Mouse (Mus musculus) hindbrain, embryonic 13.5 days (tissue): ENCODE measurements around the gene Pex14. TPM values are rescaled to one million over a fixed set of nuclear protein-coding genes. Genes with fewer than 3 reads are reported as not detected.

Experiments used
- ATAC-seq: fragments of 200-750 bp; cut with Nextera tagmentation; 2 replicates; pipeline ENCODE4 v1.8.0; 2017; ENCODE audit warnings: moderate TSS enrichment; ENCODE audit not compliant: low FRiP score
- H3K27ac ChIP-seq: fragments of 300-500 bp; sonication (generic); 2 replicates; pipeline ENCODE4 v1.5.1; 2015; ENCODE audit warnings: inconsistent platforms, mild to moderate bottlenecking, moderate library complexity
- H3K27me3 ChIP-seq: fragments of 300-500 bp; sonication (generic); 2 replicates; pipeline ENCODE4 v1.6.1; 2015; ENCODE audit warnings: mild to moderate bottlenecking, inconsistent platforms
- H3K36me3 ChIP-seq: fragments of 300-500 bp; sonication (generic); 2 replicates; pipeline ENCODE4 v1.6.1; 2015; ENCODE audit warnings: mild to moderate bottlenecking, inconsistent platforms
- H3K4me1 ChIP-seq: fragments of 300-500 bp; sonication (generic); replicated peaks from 2 replicates; pipeline ENCODE4 v1.6.1; 2015; ENCODE audit warnings: inconsistent platforms
- H3K4me2 ChIP-seq: fragments of 300-500 bp; sonication (generic); 2 replicates; pipeline ENCODE4 v1.6.1; 2015; ENCODE audit warnings: inconsistent platforms, mild to moderate bottlenecking, moderate library complexity
- H3K4me3 ChIP-seq: fragments of 300-500 bp; sonication (generic); 2 replicates; pipeline ENCODE4 v1.5.1; 2015; ENCODE audit warnings: mild to moderate bottlenecking, inconsistent platforms
- H3K9ac ChIP-seq: fragments of 300-500 bp; sonication (generic); 2 replicates; pipeline ENCODE4 v1.6.1; 2015; ENCODE audit warnings: mild to moderate bottlenecking, inconsistent platforms
- H3K9me3 ChIP-seq: fragments of 300-500 bp; sonication (generic); 2 replicates; pipeline ENCODE4 v1.6.1; 2016; ENCODE audit warnings: inconsistent platforms
- WGBS: fragments of 180-500 bp; shearing (Covaris S2); methylation state at CpG from one replicate; pipeline ENCODE4 v1.1.7; 2015; 5-methylcytosine and 5-hydroxymethylcytosine counted together
- polyA plus RNA-seq: library from polyadenylated mRNA; unstranded; fragments of >200 nt; fragmentation: Nextera tagmentation; extraction: Ambion mirVana; gene quantifications from 2 replicates; pipeline ENCODE4 v1.2.1, GENCODE M21; 2015

The Pex14 gene
- polyA plus RNA-seq, 1 experiment from 2014 or later, result 52.6 TPM

- Histone ChIP-seq H3K4me1 (peaks cover 68% of the 10 kb centered on the region), H3K36me3 (no peaks in the 10 kb centered on the region), H3K9me3 (no peaks in the 10 kb centered on the region), H3K27ac (peak overlapping the region; percentile 30; the same call in 1 of the 2 replicates), H3K27me3 (no peaks in the 10 kb centered on the region), H3K4me2 (no peak overlapping the region), H3K9ac (peak overlapping the region; percentile 46; the same call in 1 of the 2 replicates), H3K4me3 (no peak overlapping the region)
- no peak for ATAC-seq
- WGBS, result 55% methylated on average over 21 of the region's 21 CpGs
Observed at GRCm38 (mm10) chr4:149062406-149063318, 37.0 kb downstream of the Pex14 start.

DNA sequence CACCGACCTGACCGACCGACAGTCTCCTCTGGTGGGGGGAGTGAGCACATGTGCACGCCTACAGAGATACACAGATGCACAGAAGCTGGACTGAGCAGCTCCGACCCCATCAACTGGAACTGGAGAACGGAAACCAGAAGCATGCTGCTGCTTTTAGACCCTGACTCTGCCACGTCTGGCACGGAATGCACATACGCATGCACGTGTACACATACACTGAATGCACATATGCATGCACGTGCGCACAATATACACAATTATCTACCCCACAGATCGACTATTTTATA lies 38.3 kb downstream of the Pex14 start:
- peaks cover 70% of the 10 kb centered on the region for H3K4me1 ChIP-seq
- H3K4me2 ChIP-seq, result peak overlapping the region; percentile 11; the same call in 1 of the 2 replicates
- WGBS, result 58% methylated on average over 13 of the region's 13 CpGs
- H3K4me3 ChIP-seq, result no peak overlapping the region
- H3K27ac ChIP-seq, result peak overlapping the region; percentile 23; the same call in 1 of the 2 replicates
- 0 out of 2 replicates have a peak, but pooled peaks cover 3% of the 10 kb centered on the region for H3K27me3 ChIP-seq
- ATAC-seq, result no peak
- no peaks in the 10 kb centered on the region for H3K9me3 ChIP-seq
- 0 out of 2 replicates have a peak overlapping the region, but pooled peaks have one; percentile 14 for H3K9ac ChIP-seq
- no peaks in the 10 kb centered on the region for H3K36me3 ChIP-seq

DNA sequence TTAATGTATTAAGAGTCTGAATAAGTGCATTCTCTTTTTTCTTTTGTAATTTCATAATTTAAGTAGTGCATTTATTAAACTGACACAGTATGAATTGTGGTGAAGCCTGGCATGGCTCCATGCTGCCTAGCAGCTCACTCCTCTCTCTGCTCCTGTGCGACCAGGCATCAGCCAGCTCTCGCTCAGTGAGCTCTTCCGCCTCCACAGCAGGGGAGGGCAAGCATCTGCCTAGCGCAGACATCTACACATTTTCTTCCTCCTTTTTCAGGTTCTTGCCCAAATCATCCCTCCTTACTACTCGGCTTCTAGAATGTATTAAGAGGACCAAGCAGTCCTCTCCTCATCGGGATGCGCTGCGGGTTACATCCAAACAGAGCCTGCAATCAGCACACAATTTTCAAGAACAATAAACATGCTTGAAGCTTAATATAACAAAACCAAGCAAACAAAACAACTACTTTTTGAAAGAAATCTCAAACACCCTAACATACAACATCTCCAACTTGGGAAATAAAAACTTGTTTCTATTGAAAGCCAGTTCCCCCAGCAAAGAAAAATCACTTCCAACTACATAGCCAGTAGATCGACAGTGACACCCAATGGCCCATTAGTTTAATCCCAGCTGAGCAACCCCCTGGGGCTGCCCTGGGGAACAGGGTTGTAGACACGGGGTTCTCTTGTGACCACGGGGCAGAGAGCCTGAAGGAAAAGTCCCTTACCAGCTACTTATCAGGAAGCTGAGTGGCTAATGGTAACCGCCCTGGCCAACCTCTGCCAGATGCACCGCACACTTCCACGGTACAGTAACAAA lies 38.9 kb downstream of the Pex14 start:
- H3K4me3 ChIP-seq, result no peak overlapping the region
- H3K27ac ChIP-seq, result peak overlapping the region; percentile 25
- H3K4me2 ChIP-seq, result peak overlapping the region; percentile 11; the same call in 1 of the 2 replicates
- H3K9me3 ChIP-seq, result no peaks in the 10 kb centered on the region
- H3K27me3 ChIP-seq, result 0 out of 2 replicates have a peak, but pooled peaks cover 3% of the 10 kb centered on the region
- H3K36me3 ChIP-seq, result no peaks in the 10 kb centered on the region
- no peak for ATAC-seq
- H3K9ac ChIP-seq, result 0 out of 2 replicates have a peak overlapping the region, but pooled peaks have one; percentile 14
- 34% methylated on average over 14 of the region's 14 CpGs for WGBS
- H3K4me1 ChIP-seq, result peaks cover 70% of the 10 kb centered on the region

DNA sequence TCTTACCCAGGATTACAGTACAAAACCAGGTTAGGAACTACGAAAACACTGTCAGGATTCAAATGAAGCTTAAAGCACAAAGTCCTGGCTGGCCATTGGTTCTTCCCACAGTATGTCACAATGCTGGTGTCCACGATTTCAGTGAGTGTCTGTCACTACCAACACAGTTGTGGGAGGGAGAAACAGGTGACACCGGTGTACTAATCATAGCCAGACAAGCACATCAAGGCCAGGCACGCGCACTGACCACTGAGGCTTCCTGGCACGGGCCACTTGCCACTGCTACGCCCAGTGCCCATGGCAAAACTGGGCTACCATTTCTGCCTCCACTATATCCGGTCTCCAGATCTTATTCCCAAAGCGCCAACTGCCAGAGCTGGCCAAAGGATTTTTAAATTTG lies 40.0 kb downstream of the Pex14 start:
- peaks cover 73% of the 10 kb centered on the region for H3K4me1 ChIP-seq
- no peak overlapping the region for H3K27ac ChIP-seq
- no peaks in the 10 kb centered on the region for H3K36me3 ChIP-seq
- WGBS, result 92% methylated on average over 9 of the region's 9 CpGs
- no peak overlapping the region for H3K4me2 ChIP-seq
- ATAC-seq, result no peak
- H3K4me3 ChIP-seq, result no peak overlapping the region
- H3K27me3 ChIP-seq, result 0 out of 2 replicates have a peak, but pooled peaks cover 3% of the 10 kb centered on the region
- no peaks in the 10 kb centered on the region for H3K9me3 ChIP-seq
- H3K9ac ChIP-seq, result no peak overlapping the region

DNA sequence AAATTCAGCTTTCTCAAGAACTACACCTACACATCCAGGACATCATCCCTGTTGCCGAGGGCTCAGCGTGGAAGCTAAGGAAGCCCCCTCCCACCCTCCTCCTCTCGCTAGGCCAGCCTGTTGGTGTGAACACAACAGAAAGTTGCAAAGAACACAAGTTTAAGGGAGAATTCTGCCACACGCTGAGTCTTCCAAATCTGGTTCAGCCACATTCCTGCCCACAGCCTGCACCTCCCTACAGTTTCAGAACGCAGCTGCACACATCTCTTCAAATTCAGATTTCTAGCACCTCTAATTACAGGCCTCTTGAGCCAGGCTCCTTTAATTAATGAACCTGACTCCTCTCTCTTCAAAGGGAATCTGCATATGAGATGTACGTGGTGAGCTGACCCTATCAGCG lies 41.4 kb downstream of the Pex14 start:
- H3K36me3 ChIP-seq, result no peaks in the 10 kb centered on the region
- 0 out of 2 replicates have a peak, but pooled peaks cover 3% of the 10 kb centered on the region for H3K27me3 ChIP-seq
- ATAC-seq, result no peak
- peak overlapping the region; percentile 24; the same call in 1 of the 2 replicates for H3K9ac ChIP-seq
- WGBS, result 51% methylated on average over 7 of the region's 7 CpGs
- H3K9me3 ChIP-seq, result no peaks in the 10 kb centered on the region
- H3K4me3 ChIP-seq, result no peak overlapping the region
- no peak overlapping the region for H3K27ac ChIP-seq
- peaks cover 73% of the 10 kb centered on the region for H3K4me1 ChIP-seq
- no peak overlapping the region for H3K4me2 ChIP-seq

- Histone ChIP-seq H3K4me3 (no peak overlapping the region), H3K9ac (peak overlapping the region; percentile 26; the same call in 1 of the 2 replicates), H3K27me3 (0 out of 2 replicates have a peak, but pooled peaks cover 3% of the 10 kb centered on the region), H3K9me3 (no peaks in the 10 kb centered on the region), H3K27ac (0 out of 2 replicates have a peak overlapping the region, but pooled peaks have one; percentile 20), H3K4me2 (no peak overlapping the region), H3K36me3 (no peaks in the 10 kb centered on the region), H3K4me1 (peaks cover 66% of the 10 kb centered on the region)
- ATAC-seq, result no peak
- WGBS, result 42% methylated on average over 14 of the region's 14 CpGs
Observed at GRCm38 (mm10) chr4:149057470-149057869, 42.2 kb downstream of the Pex14 start.

DNA sequence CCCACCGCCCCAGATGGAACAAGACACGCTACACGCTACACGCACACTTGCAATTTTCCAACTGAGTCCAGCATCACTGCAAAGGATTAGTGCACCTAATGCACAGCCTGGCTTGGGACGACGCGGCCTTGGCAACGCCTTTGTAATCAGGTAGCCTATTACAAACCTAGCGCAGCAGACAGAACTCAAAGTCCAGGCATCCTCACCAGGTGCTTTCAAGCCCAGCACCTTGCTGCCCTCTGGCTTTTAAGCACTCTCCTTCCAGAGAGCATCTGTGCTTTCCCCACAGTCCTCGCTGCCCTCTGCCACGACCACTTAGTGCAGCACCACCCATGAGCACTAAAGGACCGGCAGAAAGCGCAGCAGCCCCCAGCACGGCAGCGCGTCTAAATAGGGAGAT lies 42.7 kb downstream of the Pex14 start:
- H3K4me1 ChIP-seq, result peaks cover 61% of the 10 kb centered on the region
- 71% methylated on average over 16 of the region's 16 CpGs for WGBS
- no peak for ATAC-seq

DNA sequence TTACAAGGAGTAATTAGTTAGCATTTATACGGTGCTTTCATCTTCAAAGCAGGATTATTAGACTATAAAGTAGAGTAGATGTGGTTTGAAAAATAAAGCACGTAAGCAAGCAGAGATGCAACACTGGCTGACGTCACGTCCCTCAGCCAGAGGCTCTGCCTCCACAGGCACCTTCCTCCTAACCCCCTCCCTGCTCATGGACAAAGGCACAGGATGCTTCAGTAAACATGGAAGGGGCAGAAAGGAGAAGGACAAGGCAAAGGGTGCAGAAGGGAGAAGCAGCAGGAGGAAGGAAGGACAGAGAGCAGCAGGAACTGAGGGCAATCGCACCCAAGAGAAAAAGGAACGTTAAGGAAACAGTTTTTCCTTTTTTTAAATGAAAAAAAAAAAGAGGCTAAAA lies 43.8 kb downstream of the Pex14 start:
- H3K27ac ChIP-seq, result no peak overlapping the region
- H3K4me1 ChIP-seq, result peaks cover 52% of the 10 kb centered on the region
- H3K4me3 ChIP-seq, result no peak overlapping the region
- peaks cover 7% of the 10 kb centered on the region; the same call in 1 of the 2 replicates for H3K27me3 ChIP-seq
- 61% methylated on average over 6 of the region's 6 CpGs for WGBS
- H3K9me3 ChIP-seq, result no peaks in the 10 kb centered on the region
- no peak overlapping the region for H3K4me2 ChIP-seq
- H3K36me3 ChIP-seq, result no peaks in the 10 kb centered on the region
- no peak overlapping the region for H3K9ac ChIP-seq
- ATAC-seq, result no peak

More for the DNA sequence above, 42.7 kb downstream of the Pex14 start:
- no peaks in the 10 kb centered on the region for H3K36me3 ChIP-seq
- H3K4me3 ChIP-seq, result no peak overlapping the region
- no peaks in the 10 kb centered on the region for H3K9me3 ChIP-seq
- peak overlapping the region; percentile 26; the same call in 1 of the 2 replicates for H3K9ac ChIP-seq
- H3K4me2 ChIP-seq, result no peak overlapping the region
- H3K27me3 ChIP-seq, result 0 out of 2 replicates have a peak, but pooled peaks cover 3% of the 10 kb centered on the region
- peak overlapping the region; percentile 20; the same call in 1 of the 2 replicates for H3K27ac ChIP-seq

- peak overlapping the region; percentile 35; the same call in 1 of the 2 replicates for H3K9ac ChIP-seq
- peak overlapping the region; percentile 32 for H3K4me2 ChIP-seq
- H3K4me1 ChIP-seq, result peaks cover 47% of the 10 kb centered on the region
- ATAC-seq, result peak; percentile 45; the same call in 1 of the 2 replicates
- H3K9me3 ChIP-seq, result no peaks in the 10 kb centered on the region
- H3K36me3 ChIP-seq, result no peaks in the 10 kb centered on the region
- H3K27me3 ChIP-seq, result peaks cover 21% of the 10 kb centered on the region
- H3K4me3 ChIP-seq, result no peak overlapping the region
- H3K27ac ChIP-seq, result peak overlapping the region; percentile 49
- WGBS, result 5% methylated on average over 16 of the region's 16 CpGs
Observed at GRCm38 (mm10) chr4:149049351-149050159, 50.1 kb downstream of the Pex14 start.

DNA sequence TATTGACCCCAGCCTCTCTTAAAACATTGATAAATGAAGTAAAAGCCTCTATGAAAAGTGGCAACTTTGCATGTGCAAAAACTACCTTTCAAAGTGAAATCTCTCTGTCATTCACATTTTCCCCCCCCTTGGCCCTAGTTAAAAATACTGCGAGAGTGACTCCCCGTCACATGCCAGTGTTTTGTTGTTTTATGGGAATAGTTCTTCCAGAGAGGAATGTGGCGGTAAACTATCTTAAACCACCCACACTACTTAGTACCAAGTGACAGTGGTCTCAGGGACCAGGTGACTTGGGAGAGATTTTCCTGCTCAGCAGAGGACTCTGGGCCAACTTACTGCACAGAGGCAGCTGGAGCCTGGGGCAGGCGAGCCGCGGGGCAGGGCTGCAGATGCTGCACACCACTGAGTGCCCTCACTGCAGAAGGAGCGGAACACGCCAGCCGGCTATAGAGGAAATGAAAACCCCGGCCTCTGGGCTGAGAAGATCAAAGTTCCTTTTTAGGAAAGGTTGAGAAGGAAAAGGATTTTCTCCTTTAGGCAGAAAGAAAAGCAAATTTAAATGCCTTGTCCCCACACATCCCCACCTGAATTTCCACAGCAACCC lies 50.9 kb downstream of the Pex14 start:
- peak overlapping the region; percentile 35 for H3K9ac ChIP-seq
- no peak overlapping the region for H3K4me3 ChIP-seq
- H3K36me3 ChIP-seq, result no peaks in the 10 kb centered on the region
- H3K4me2 ChIP-seq, result peak overlapping the region; percentile 32; the same call in 1 of the 2 replicates
- H3K27me3 ChIP-seq, result peaks cover 24% of the 10 kb centered on the region
- 20% methylated on average over 10 of the region's 10 CpGs for WGBS
- H3K4me1 ChIP-seq, result peaks cover 47% of the 10 kb centered on the region
- H3K9me3 ChIP-seq, result no peaks in the 10 kb centered on the region
- ATAC-seq, result no peak
- H3K27ac ChIP-seq, result peak overlapping the region; percentile 49

GRCm38 (mm10) chr4:149047360-149047759 lies 52.3 kb downstream of the Pex14 start:
- 0 out of 2 replicates have a peak, but pooled peaks have one; percentile 58 for ATAC-seq
- 3% methylated on average over 10 of the region's 10 CpGs for WGBS
- no peak overlapping the region for H3K4me3 ChIP-seq
- no peaks in the 10 kb centered on the region for H3K36me3 ChIP-seq
- H3K27ac ChIP-seq, result 0 out of 2 replicates have a peak overlapping the region, but pooled peaks have one; percentile 58
- H3K4me2 ChIP-seq, result peak overlapping the region; percentile 1; the same call in 1 of the 2 replicates
- peaks cover 47% of the 10 kb centered on the region for H3K4me1 ChIP-seq
- H3K9ac ChIP-seq, result 0 out of 2 replicates have a peak overlapping the region, but pooled peaks have one; percentile 2
- peaks cover 24% of the 10 kb centered on the region for H3K27me3 ChIP-seq
- no peaks in the 10 kb centered on the region for H3K9me3 ChIP-seq
